Mouse (Mus musculus): ENCODE measurements around the gene Gli1. TPM values are rescaled to one million over a fixed set of nuclear protein-coding genes. Genes with fewer than 3 reads are reported as not detected.
"Not testable (repeated sequence)": the region's sequence is repeated elsewhere in the genome, so short reads cannot be mapped to it uniquely, and the experiment has no call there.

The Gli1 gene
- total RNA-seq, 2 experiments from 2014 or later = 2.4 to 3.2 TPM

DNA sequence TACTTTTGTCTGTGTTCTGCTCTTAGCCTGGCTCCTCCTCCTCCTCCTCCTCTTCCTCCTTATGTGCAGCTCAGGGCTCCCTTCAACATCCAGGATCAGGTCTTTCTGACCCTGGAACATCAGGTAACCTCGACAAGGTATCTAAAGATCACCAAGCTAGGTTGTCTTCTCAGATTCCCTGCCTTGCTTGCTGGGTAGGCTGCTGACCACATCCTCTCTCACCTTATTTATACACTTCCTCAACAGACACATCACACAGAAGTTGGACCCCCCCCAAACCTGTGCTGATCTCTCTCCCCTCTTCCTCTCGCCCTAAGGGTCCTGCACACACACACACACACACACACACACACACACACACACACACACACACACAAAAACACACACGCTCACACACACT is 20.2 kb downstream of the Gli1 start, which contains the start of gene Arhgap9:
Gene Arhgap9, plus strand, starts transcription at position 344 of the 400 bp plus-strand sequence.
- DNase-seq = no peak

DNA sequence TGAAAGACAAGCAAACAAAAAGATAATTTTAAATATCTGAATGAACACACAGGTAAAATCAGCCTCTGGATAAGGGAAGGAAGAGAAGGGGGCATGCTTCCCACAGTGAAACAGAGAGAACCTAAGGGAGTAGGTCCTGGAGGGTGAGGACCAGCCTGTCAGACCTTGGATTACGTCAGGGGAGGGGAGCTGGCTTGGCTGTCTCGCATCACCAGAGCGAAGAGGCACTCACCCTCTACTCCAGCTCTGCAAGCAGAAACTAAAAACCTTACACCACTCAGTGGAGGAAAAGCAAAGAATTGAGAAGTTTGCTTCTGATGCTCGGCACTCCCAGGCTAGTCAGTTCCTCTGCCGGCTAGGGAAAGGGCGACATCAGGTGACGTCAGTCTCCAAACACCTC is 21.8 kb downstream of the Gli1 start:
- DNase-seq = no peak

DNA sequence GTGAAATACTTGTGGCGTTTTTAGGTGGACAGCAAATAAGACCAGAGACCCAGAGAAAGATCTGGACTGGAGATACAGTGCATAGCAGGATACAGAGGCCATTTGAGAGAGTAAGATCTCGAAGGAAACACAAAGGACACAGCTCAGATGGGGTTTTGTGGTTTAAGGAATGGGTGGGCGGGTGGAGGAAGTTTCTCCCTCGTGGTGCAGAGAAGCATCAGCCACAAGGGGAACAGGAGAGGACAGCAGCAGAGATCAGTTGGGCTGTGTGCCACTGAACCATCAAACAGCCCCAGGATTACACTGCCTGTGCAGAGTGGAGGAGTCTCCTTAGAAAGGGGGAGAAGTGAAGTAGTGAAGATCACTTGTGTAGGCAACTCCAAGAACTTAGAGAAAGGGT is 23.8 kb downstream of the Gli1 start:
- no peak for DNase-seq

DNA sequence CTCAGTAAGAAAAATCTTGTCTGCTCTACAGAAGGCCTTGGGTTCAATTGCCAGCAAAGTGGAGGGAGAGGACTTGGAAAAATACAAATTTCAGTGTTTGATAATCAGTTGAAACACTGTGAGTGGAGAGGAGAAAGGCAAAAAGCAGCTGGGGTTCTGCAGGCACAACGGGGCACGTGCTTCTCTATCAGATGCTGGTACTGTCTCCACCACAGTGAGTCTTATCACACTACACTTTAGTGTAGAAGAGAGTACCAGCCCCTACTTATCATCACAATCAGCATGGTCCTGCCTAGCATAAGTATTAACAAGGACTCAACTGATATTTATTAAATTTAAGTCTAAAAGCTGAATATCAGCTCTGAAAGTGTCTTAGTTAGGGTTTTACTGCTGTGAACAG is 24.5 kb downstream of the Gli1 start:
- DNase-seq = no peak

DNA sequence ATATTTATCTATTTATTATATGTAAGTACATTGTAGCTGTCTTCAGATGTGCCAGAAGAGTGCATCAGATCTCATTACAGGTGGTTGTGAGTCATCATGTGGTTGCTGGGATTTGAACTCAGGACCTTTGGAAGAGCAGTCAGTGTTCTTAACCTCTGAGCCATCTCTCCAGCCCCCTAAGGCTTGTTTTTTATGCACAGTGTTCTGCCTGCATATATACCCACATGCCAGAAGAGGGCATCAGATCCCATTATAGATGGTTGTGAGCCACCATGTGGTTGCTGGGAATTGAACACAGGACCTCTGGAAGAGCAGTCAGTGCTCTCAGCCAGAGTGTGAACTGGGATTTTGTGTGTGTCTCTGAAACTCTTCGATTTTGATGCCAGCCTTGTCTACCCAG is 26.8 kb downstream of the Gli1 start:
- DNase-seq = not testable (repeated sequence)

DNA sequence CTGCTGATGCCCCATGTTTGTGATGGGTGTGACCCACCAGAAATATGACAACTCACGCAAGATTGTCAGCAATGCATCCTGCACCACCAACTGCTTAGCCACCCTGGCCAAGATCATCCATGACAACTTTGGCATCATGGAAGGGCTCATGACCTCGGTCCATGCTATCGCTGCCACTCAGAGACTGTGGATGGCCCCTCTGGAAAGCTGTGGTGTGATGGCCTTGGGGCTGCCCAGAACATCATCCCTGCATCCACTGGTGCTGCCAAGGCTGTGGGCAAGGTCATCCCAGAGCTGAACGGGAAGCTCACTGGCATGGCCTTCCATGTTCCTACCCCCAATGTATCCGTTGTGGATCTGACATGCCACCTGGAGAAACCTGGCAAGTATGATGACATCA is 28.3 kb downstream of the Gli1 start:
- not testable (repeated sequence) for DNase-seq

DNA sequence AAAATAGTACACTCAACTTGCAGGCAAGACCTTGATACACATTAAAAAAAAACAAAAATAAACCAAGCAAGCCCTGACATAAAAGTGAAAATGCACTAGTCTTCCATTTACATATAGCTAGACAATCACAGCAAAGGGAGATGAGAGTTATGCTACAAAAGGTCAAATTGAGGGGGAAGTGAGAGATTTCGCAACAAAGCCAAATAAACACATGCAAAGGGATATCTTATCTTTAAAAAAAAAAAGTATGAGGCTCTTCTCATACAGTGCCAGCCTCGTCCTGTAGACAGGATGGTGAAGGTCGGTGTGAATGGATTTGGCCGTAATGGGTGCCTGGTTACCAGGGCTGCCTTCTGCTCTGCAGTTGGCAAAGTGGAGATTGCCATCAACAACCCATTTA is 28.9 kb downstream of the Gli1 start:
- no peak for DNase-seq

DNA sequence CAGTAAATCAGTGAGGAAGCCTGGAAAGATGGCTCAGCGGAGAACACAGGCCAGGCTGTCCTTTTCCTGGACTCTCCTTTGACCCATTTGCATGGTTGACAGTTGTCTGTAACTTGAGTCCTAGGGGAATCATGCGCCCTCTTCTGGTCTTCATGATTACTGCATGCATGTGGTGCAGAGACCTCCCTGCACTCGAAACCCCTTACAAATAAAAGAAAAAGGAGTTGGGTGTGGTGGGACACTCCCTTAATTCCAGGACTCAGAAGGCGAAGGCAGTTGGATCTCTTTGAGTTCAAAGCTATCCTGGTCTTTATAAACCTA is 29.5 kb downstream of the Gli1 start:
- DNase-seq = peak; percentile 66 to 74

DNA sequence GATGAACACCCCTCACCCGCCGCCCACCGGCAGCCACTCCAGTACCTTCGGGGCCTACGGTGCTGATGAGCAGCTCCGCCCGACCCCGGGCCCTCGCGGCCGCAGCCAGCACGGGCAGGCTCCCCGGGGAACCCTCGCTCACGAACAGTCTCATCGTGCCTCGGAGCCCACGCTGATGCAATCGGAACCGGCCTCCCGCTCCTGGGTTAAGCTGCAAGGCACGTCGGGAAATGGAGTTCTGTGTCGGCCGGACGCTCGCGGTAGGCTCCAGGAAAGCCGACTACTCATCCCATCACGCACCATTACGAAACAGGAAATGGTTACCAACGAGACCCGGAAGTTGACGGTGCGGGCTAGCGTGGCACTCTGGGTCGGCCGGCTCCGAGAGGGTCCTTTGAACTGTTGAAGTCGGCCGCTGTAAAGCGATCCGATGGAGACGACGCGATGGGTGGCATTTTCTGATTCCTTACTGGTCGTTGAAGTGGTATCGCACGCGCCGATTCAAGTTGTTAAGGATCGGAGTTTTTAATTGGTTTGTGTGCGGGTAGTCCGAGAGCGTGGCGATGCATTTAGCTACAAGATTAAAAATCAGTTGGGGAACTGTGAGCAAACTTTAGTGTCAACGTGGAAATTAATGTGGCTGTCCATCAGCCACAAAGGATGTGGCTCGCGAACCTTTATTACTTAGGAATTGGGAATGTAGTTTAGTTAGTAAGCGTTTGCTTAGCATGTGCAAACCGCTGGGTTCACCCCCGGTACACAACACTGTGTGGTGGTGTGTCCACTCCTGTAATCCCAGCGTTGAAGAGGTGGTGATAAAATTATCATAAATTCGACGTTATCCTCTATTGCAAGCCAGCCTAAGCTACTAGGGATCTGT is 30.1 kb downstream of the Gli1 start, which contains the start of gene Mars:
Gene Mars, minus strand, starts transcription at position 311 of the 880 bp plus-strand sequence.
- DNase-seq = peak; percentile 94 to 95

DNA sequence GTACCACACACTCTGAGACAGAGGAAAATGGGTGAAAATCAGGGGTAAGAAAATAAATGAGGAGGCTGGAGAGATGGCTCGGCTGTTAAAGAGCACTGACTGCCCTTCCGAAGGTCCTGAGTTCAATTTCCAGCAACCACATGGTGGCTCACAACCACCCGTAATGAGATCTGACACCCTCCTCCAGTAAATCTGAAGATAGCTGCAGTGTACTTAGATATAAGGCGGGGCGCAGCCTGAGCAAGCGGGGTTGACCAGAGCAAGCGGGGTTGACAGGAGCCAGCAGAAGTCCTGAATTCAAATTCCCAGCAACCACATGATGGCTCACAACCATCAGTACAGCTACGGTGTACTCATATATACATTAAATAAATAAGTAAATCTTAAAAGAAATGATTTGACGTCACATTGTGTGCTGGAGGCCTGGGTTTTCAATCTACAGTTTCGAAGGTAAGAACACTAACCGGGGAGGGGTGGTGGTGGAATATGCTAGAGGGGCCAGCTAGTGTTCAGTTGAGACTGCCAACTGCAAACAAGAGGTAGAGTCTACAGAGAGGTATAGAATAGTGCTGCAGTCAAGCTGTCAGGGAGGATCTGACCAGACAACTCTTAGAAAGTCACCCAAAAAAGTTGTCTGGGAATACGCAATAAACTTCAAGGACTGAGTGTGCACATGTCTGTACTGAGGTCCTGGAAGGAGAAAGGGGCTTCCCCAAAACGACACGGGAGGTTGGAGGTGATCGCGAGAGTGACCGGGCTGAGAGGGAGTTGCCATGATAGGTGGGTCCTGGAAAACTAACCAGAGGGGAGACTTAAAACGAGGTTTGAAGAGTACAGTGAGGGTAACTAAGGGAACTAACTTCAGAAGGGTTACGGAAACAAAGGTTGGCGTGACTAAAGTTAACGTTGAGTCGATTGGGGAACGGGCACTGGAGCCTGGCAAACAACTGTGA is 31.0 kb downstream of the Gli1 start:
- no peak for DNase-seq

DNA sequence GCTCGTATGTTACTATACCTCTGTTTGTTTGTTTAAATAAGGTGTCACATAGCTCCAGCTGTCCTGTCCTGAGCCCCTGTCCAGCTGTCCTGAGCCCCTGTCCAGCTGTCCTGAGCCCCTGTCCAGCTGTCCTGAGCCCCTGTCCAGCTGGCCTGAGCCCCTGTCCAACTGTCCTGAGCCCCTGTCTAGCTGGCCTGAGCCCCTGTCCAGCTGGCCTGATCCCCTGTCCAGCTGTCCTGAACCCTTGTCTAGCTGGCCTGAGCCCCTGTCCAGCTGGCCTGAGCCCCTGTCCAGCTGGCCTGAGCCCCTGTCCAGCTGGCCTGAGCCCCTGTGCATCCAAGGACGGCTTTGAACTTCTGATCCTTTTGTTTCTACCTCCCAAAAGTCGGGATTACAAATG is 32.6 kb downstream of the Gli1 start:
- not testable (repeated sequence) for DNase-seq

DNA sequence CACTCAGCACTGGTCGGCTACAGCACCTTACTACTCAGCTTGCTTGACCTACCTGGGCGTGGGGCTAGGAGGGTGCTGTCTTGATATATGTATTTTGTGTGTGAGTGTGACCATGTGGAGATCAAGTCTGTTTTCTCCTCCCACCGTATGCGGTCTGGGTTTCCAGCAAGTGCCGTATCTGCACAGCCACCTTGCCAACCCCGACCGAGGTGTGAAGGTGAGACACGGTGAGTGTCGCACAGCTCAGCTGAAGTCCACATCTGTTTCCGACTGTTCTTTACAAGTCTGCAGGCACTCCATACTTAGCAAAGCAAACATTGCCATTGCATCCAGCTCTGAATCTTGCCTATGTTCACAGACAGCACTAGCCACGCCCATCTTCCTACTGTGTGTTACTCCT is 38.6 kb downstream of the Gli1 start:
- DNase-seq = no peak

DNA sequence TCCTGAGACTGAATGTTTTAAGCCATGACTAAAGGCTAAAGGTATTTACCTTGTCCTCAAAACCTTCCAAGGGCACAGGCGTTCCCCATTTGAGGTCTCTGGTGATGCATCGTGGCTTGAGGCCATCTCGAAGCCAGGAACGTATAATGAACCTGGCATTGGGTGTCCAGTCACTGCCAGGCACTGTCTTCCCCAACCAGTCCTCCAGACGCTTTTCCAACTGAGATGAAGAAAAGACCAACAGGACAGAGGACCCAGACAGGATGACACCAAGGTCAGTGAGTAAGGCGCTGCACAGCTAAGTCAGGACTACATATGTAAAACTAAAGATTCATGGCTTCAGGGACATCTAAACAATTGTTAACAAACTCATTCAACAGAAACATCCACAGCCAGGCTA is 41.4 kb downstream of the Gli1 start:
- DNase-seq = no peak

DNA sequence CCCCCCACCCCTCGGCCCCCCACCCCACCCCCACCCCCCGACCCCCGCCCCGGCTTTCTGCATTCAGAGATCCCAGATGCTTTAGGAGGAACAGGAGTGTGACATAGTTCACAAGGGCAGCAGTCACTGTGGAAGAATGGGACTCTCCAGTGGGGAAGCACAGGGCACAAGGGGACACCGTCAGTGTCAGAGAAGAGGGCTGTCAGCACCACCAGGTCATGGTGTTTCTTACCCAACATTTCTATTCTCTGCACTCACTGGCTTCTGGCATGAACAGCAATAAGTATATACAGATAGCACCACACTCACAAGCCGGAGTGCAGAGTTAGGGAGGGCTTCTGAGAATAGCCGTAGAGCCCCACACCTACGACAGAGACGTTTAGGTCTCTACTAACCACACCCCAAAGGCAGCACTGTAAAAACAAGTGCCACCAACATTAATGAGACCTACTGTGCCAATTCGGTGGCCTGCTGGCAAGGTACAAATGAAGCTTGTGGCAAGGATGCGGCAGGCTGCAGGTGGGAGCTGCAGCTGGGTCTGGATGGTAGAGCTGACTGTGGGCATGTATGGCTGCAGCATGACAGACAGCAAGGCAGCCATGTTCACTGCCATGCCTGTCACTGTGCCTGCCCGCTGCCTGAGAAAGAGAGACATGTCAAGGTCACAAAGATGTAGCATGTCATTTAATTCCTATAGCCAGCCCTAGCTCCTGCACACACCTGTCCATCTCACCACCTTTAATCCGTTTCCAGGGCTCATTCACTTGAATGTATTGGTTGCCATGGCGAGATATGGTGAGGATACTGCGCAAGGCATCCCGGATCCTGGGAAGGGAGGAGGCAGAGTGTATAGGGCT is 44.5 kb downstream of the Gli1 start:
- DNase-seq = no peak

DNA sequence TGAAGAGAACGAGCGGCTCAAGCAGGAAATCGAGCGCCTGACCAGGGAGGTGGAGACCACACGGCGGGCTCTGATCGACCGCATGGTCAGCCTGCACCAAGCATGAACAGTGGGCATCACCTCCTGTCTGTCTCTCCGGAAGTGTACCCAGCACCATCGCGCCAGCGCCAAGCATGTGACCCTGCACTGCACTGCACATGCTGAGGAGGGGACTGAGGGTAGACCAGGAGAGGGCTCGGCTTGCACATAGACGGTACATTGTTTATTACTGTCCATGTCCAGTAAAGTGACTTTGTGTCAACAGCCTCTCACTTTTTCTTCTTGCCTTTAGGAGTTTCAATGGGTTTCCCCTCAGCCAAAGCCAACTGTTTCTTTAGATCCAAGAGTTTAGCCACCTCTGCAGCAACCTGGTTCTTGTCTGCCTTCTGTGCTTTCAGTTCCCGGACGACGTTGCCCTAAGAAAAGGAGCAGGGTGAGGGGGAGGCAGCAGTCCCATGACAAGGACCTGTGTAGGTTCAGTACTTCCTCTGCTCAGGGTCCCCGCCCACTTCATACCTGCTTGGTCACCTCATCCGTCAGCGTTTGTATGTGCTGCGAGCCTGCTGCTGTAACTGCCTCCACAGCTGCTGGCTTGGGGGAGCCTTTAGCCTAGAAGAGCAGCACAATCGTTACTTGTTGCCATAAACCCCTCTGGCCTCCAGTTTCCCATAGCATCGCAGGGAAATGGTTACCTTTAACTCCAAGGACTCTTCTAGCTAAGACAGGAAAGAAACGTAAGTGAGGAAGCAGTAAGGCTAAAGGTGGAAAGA is 45.6 kb downstream of the Gli1 start:
- no peak for DNase-seq

DNA sequence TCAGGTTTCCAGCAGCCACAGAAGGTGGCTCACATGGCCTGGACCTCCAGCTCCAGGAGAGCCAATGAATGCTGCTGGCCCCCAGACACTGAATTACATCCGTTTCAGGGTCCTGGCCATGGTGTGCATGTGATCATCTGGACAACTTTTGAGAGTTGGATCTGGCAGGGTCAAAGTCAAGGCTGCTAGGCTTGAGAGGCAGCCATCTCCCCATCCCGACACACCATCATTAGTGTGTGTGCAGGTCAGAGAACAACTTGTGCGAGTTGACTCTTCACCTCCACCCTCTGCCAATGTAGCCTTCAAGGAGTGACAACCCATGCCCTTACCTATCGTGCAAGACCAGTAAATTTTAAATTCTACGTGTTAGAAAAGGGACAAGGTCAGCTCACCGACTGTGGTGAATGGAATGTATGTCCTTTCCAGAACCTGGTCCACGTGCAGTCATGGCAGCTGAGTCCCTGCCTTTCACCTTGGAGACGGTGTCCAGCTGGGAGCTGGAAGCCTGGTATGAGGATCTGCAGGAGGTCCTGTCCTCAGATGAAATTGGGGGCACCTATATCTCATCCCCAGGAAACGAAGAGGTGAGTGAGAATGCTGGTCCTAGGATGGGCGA is 46.8 kb downstream of the Gli1 start:
- DNase-seq = no peak

DNA sequence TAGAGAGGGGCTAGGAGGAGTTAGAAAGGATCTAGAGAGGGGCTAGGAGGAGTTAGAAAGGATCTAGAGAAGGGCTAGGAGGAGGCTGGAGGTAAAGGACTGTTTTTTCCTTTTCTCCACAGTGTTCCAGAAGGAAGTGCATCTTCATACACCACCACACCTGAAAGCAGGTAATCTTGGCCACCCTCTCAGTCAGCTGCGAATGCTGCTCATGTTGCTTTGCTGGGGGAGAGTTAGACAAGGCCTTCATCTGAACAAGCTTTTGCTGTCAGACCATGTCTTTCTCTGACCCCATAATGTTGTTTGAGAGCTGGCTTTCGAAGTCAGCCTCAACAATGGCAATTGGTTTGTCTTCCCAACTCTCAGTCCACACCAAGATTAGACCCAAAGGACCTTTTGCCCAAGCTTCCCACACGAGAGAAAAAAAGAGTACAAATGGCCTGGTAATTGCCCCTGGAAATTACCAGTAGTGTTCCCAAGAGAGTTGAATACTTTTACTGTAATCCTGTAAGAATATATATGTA is 48.1 kb downstream of the Gli1 start:
- DNase-seq = no peak

DNA sequence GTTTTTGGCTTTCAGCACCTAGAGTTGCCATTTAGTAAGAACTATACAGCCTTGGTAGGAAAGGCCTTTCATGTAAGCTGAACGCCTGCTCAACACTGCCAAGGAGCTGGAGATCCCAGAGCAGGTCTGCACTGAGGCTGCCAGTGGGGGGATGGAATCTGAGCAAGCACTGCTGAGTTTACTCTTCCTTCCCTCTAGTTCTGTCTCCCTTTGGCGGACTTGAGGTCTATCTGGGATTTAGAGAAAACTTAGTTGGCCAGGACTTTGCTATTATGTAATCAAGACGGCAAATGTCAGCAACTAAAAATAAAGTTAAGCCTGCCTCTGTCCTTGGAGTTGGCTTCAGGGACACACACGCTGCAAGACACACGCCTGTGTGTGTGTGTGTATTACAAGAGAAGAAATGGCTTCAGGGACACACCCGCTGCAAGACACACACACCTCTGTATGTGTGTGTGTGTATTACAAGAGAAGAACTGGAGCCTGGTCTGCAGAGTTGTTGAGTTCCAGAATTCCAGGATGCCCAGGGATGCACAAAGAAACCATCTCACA is 48.7 kb downstream of the Gli1 start:
- no peak for DNase-seq

DNA sequence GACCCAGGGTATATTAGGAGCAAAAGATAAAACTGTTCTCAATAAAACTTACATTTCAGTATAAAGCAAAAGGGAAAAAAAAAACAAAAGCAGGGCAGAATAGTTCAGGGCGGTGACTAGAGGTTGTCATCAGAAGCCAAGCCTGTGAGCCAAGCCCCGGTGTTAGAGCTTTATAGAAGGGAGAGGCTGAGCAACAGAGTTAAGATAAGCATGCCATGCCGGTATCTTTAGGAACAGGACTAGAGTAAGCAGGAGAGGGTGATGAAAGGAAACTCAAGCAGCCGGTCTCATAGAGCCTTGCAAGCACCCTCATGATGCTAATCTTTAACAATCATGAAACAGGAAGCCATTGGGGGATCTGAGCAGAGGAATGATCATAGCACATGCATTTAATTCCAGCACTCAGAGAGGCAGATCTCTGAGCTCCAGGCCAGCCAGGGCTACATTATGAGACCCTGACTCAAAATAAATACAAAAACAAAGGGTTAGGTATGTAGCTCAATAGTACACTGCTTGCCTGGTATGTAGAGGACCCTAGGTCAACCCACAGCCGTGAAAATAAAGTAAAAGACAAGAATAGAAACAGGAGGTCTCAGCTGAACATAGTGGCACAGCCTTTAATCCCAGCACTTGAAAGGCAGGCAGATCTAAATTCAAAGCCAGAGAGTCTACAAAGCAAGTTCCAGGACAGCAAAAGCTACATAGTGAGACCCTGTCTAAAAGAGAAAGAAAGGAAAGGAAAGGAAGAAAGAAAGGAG is 49.7 kb downstream of the Gli1 start:
- DNase-seq = no peak

All from layer of hippocampus, postnatal 36 days (tissue).